Mouse (Mus musculus) midbrain, embryonic 14.5 days (tissue): ENCODE data around the gene Brca1. TPM values are rescaled to one million over a fixed set of nuclear protein-coding genes. Genes with fewer than 3 reads are reported as not detected.

Experiments
- ATAC-seq: fragments of 200-750 bp; cut with Nextera tagmentation; 2 replicates; pipeline ENCODE4 v1.8.0; 2017; ENCODE audit warnings: moderate number of reproducible peaks, moderate library complexity; ENCODE audit not compliant: low FRiP score, low TSS enrichment
- DNase-seq: peaks from one replicate; pipeline ENCODE4 v3.0.0-alpha.2; 2015
- H3K27ac ChIP-seq: fragments of 300-500 bp; sonication (generic); replicated peaks from 2 replicates; pipeline ENCODE4 v1.5.1; 2014; ENCODE audit warnings: mild to moderate bottlenecking, low read depth, low read length, moderate library complexity
- H3K27me3 ChIP-seq: fragments of 300-500 bp; sonication (generic); 2 replicates; pipeline ENCODE4 v1.6.1; 2014; ENCODE audit warnings: low read length, control low read depth, mixed read lengths; ENCODE audit not compliant: control insufficient read depth, insufficient read depth
- H3K36me3 ChIP-seq: fragments of 300-500 bp; sonication (generic); 2 replicates; pipeline ENCODE4 v1.6.1; 2014; ENCODE audit warnings: low read length, control low read depth; ENCODE audit not compliant: control insufficient read depth, insufficient read depth
- H3K4me1 ChIP-seq: fragments of 300-500 bp; sonication (generic); 2 replicates; pipeline ENCODE4 v1.6.1; 2014; ENCODE audit warnings: mild to moderate bottlenecking, antibody characterized with exemption, low read length, control low read depth; ENCODE audit not compliant: control insufficient read depth, insufficient read depth
- H3K4me2 ChIP-seq: fragments of 300-500 bp; sonication (generic); 2 replicates; pipeline ENCODE4 v1.6.1; 2014; ENCODE audit warnings: mild to moderate bottlenecking, low read length, moderate library complexity
- H3K4me3 ChIP-seq: fragments of 300-500 bp; sonication (generic); replicated peaks from 2 replicates; pipeline ENCODE4 v1.5.1; 2014; ENCODE audit warnings: low read depth, low read length
- H3K9ac ChIP-seq: fragments of 300-500 bp; sonication (generic); replicated peaks from 2 replicates; pipeline ENCODE4 v1.6.1; 2014; ENCODE audit warnings: mild to moderate bottlenecking, low read length, moderate library complexity
- H3K9me3 ChIP-seq: fragments of 300-500 bp; sonication (generic); 2 replicates; pipeline ENCODE4 v1.6.1; 2016; ENCODE audit warnings: low read length, control low read depth, mixed read lengths; ENCODE audit not compliant: control insufficient read depth
- WGBS: fragments of 180-500 bp; shearing (Covaris S2); extraction: QIAGEN DNeasy Blood & Tissue Kit; methylation state at CpG from one replicate; pipeline ENCODE4 v1.1.7; 2014; 5-methylcytosine and 5-hydroxymethylcytosine counted together
- polyA plus RNA-seq: library from polyadenylated mRNA; unstranded; fragments of >200 nt; fragmentation: Nextera tagmentation; extraction: Ambion mirVana; gene quantifications from 2 replicates; pipeline ENCODE4 v1.2.1, GENCODE M21; 2014

Brca1 gene
- polyA plus RNA-seq, 1 experiment from 2014 or later = 4.1 TPM

- Histone ChIP-seq H3K4me2 (peak overlapping the region; percentile 76), H3K4me1 (peaks cover 45% of the 10 kb centered on the region), H3K4me3 (peak overlapping the region; percentile 98), H3K27me3 (no peaks in the 10 kb centered on the region), H3K36me3 (peaks cover 27% of the 10 kb centered on the region), H3K27ac (peak overlapping the region; percentile 91), H3K9ac (peak overlapping the region; percentile 90), H3K9me3 (no peaks in the 10 kb centered on the region)
- DNase-seq (peak; percentile 84), ATAC-seq (peak; percentile 41)
- 1% methylated on average over 51 of the region's 51 CpGs for WGBS
Observed at GRCm38 (mm10) chr11:101465101-101465868, 86.5 kb downstream of the Brca1 start.

GRCm38 (mm10) chr11:101464211-101465100 is 87.3 kb downstream of the Brca1 start, which contains the start of gene Rnd2:
TSS of gene Rnd2 (plus strand) at chr11:101464999.
- H3K4me3 ChIP-seq = peak within 1 kb of the TSS; percentile 98
- H3K4me1 ChIP-seq = peaks cover 45% of the 10 kb centered on the region
- 17% methylated on average over 12 of the region's 12 CpGs for WGBS
- H3K9ac ChIP-seq = peak within 1 kb of the TSS; percentile 90
- peak within 1 kb of the TSS; percentile 91 for H3K27ac ChIP-seq
- H3K9me3 ChIP-seq = no peaks in the 10 kb centered on the region
- H3K36me3 ChIP-seq = peaks cover 35% of the 10 kb centered on the region
- ATAC-seq (no peak), DNase-seq (no peak)
- peak within 1 kb of the TSS; percentile 76 for H3K4me2 ChIP-seq
- H3K27me3 ChIP-seq = no peaks in the 10 kb centered on the region

GRCm38 (mm10) chr11:101462583-101463440 is 88.9 kb downstream of the Brca1 start:
- Histone ChIP-seq H3K27ac (peak overlapping the region; percentile 52), H3K4me3 (peak overlapping the region; percentile 98), H3K36me3 (peaks cover 52% of the 10 kb centered on the region), H3K9ac (peak overlapping the region; percentile 4; the same call in 1 of the 2 replicates), H3K4me2 (peak overlapping the region; percentile 76), H3K9me3 (no peaks in the 10 kb centered on the region), H3K27me3 (no peaks in the 10 kb centered on the region), H3K4me1 (peaks cover 39% of the 10 kb centered on the region)
- 18% methylated on average over 13 of the region's 13 CpGs for WGBS
- ATAC-seq (no peak), DNase-seq (peak; percentile 77)

GRCm38 (mm10) chr11:101462141-101462540 is 89.6 kb downstream of the Brca1 start:
- Histone ChIP-seq H3K9me3 (no peaks in the 10 kb centered on the region), H3K4me3 (no peak overlapping the region), H3K27ac (peak overlapping the region; percentile 52), H3K9ac (0 out of 2 replicates have a peak overlapping the region, but pooled peaks have one; percentile 4), H3K27me3 (no peaks in the 10 kb centered on the region), H3K36me3 (peaks cover 59% of the 10 kb centered on the region), H3K4me2 (peak overlapping the region; percentile 76), H3K4me1 (peaks cover 33% of the 10 kb centered on the region)
- no peak for DNase-seq
- WGBS = 52% methylated on average over 14 of the region's 14 CpGs
- ATAC-seq = no peak

- no peak for ATAC-seq
- H3K4me3 ChIP-seq = no peak overlapping the region
- no peak overlapping the region for H3K27ac ChIP-seq
- H3K36me3 ChIP-seq = peaks cover 63% of the 10 kb centered on the region
- WGBS = 91% methylated on average over 15 of the region's 15 CpGs
- no peak for DNase-seq
- H3K4me2 ChIP-seq = no peak overlapping the region
- no peaks in the 10 kb centered on the region for H3K27me3 ChIP-seq
- H3K4me1 ChIP-seq = peaks cover 24% of the 10 kb centered on the region
- no peaks in the 10 kb centered on the region for H3K9me3 ChIP-seq
- no peak overlapping the region for H3K9ac ChIP-seq
Observed at GRCm38 (mm10) chr11:101460321-101460720, 91.4 kb downstream of the Brca1 start.

GRCm38 (mm10) chr11:101459716-101460115 is 92.0 kb downstream of the Brca1 start:
- no peak for ATAC-seq
- peaks cover 24% of the 10 kb centered on the region for H3K4me1 ChIP-seq
- no peak overlapping the region for H3K9ac ChIP-seq
- no peak overlapping the region for H3K27ac ChIP-seq
- peaks cover 63% of the 10 kb centered on the region for H3K36me3 ChIP-seq
- H3K9me3 ChIP-seq = no peaks in the 10 kb centered on the region
- H3K4me3 ChIP-seq = no peak overlapping the region
- no peak for DNase-seq
- 51% methylated on average over 6 of the region's 6 CpGs for WGBS
- H3K4me2 ChIP-seq = no peak overlapping the region
- H3K27me3 ChIP-seq = no peaks in the 10 kb centered on the region

- Histone ChIP-seq H3K27me3 (no peaks in the 10 kb centered on the region), H3K4me1 (peaks cover 13% of the 10 kb centered on the region), H3K36me3 (peaks cover 63% of the 10 kb centered on the region), H3K4me2 (no peak overlapping the region), H3K4me3 (no peak overlapping the region), H3K9me3 (no peaks in the 10 kb centered on the region), H3K9ac (no peak overlapping the region), H3K27ac (no peak overlapping the region)
- DNase-seq (no peak), ATAC-seq (no peak)
- 87% methylated on average over 12 of the region's 12 CpGs for WGBS
Observed at GRCm38 (mm10) chr11:101458217-101458616, 93.5 kb downstream of the Brca1 start.

GRCm38 (mm10) chr11:101457631-101458030 is 94.1 kb downstream of the Brca1 start:
- Histone ChIP-seq H3K4me1 (peaks cover 7% of the 10 kb centered on the region), H3K27ac (no peak overlapping the region), H3K4me3 (no peak overlapping the region), H3K9me3 (no peaks in the 10 kb centered on the region), H3K9ac (no peak overlapping the region), H3K27me3 (no peaks in the 10 kb centered on the region), H3K36me3 (peaks cover 60% of the 10 kb centered on the region), H3K4me2 (no peak overlapping the region)
- 90% methylated on average over 9 of the region's 9 CpGs for WGBS
- no peak for ATAC-seq
- no peak for DNase-seq
